Mouse (Mus musculus): ENCODE data around the gene Vps13d. TPM values are rescaled to one million over a fixed set of nuclear protein-coding genes. Genes with fewer than 3 reads are reported as not detected.

Gene Vps13d
- total and polyA plus RNA-seq, 3 experiments, result 9.4 to 9.8 (median 9.7) TPM

- Histone ChIP-seq H3K27ac (ENCODE audit: insufficient read depth, low read depth) (no peak overlapping the region), H3K36me3 (replicated peaks in 1 of 2; ENCODE audit: control insufficient read depth in 1 of 2, insufficient read depth in 1 of 2, low read length in 1 of 2) (peaks cover 27 to 82% of the 10 kb centered on the region in 2 experiments), H3K9me3 (replicated peaks; ENCODE audit: low read length) (no peaks in the 10 kb centered on the region), H3K4me1 (ENCODE audit: control insufficient read depth in 1 of 2, insufficient read depth in 2 of 2) (peaks cover 0 to under 1% of the 10 kb centered on the region in 2 experiments; a peak in 1 of 4 replicates), H3K79me2 (replicated peaks; ENCODE audit: control insufficient read depth, extremely low read depth, insufficient read depth, poor library complexity, severe bottlenecking) (no peaks in the 10 kb centered on the region), H3K4me2 (ENCODE audit: insufficient read depth, low read depth, poor library complexity, severe bottlenecking) (no peak overlapping the region), H3K4me3 (replicated peaks in 1 of 3; ENCODE audit: low read depth in 2 of 3, low read length in 2 of 3, poor library complexity in 1 of 3) (no peak overlapping the region), H3K9ac (ENCODE audit: insufficient read depth, low read depth) (no peak overlapping the region), H3K27me3 (replicated peaks) (no peaks in the 10 kb centered on the region)
- in situ Hi-C loops (cut with MboI; ENCODE audit: low pct_ligation_motif_present, low pct_unique_long_range_greater_than_20kb, low sequenced_read_pairs) (no loop called here), dilution Hi-C loops (cut with MboI; ENCODE audit: extremely low pct_ligation_motif_present, extremely low pct_unique_long_range_greater_than_20kb, low sequenced_read_pairs) (no loop called here)
- TF ChIP-seq ZC3H11A (IDR thresholded peaks at IDR 0.05; ENCODE audit: low read depth, low read length) (no peak), E2F4 (IDR thresholded peaks at IDR 0.05; ENCODE audit: insufficient replicate concordance, low read depth, low read length) (no peak), PAX5 (IDR thresholded peaks at IDR 0.05; ENCODE audit: low read length) (no peak), RAD21 (IDR thresholded peaks at IDR 0.05; ENCODE audit: low read depth, low read length) (no peak), GABPA (IDR thresholded peaks at IDR 0.05; ENCODE audit: insufficient replicate concordance, low read depth, low read length) (no peak), USF1 (IDR thresholded peaks at IDR 0.05; ENCODE audit: low read depth, low read length) (no peak), MAFK (IDR thresholded peaks at IDR 0.05; ENCODE audit: insufficient replicate concordance, low read length) (no peak), RCOR1 (conservative IDR thresholded peaks at IDR 0.05; ENCODE audit: low read depth, low read length) (no peak)
- DNase-seq (ENCODE audit: extremely low read depth), result no peak
Observed at GRCm38 (mm10) chr4:145079324-145079723, 115.5 kb downstream of the Vps13d start.

DNA sequence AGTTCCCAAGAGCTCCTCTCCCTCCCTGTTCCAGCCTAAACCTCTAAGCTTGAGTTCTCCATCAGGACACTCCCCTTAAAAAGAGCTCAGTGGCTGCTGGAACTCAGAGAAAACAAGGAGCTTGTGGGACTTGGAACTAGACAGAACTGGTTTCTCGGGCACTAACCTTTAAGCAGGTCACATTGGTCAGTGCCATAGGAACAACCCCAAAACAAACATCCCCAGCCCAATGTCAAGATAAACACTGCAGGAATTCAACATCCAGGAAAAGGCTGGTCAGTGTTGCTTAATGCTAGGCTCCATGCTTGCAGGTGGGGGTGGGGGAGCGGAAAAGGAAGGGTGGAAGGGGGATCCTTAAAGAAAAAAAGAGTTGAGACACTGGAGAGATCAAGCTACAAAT lies 120.5 kb downstream of the Vps13d start:
- no peaks in the 10 kb centered on the region; the same call in 1 of the 2 replicates for H3K79me2 ChIP-seq (replicated peaks; ENCODE audit: control insufficient read depth, extremely low read depth, insufficient read depth, poor library complexity, severe bottlenecking)
- dilution Hi-C loops (cut with MboI; ENCODE audit: extremely low pct_ligation_motif_present, extremely low pct_unique_long_range_greater_than_20kb, low sequenced_read_pairs), result no loop called here
- H3K4me3 ChIP-seq (replicated peaks in 1 of 3; ENCODE audit: low read depth in 2 of 3, low read length in 2 of 3, poor library complexity in 1 of 3), result no peak overlapping the region
- H3K27ac ChIP-seq (ENCODE audit: insufficient read depth, low read depth), result no peak overlapping the region
- in situ Hi-C loops (cut with MboI; ENCODE audit: low pct_ligation_motif_present, low pct_unique_long_range_greater_than_20kb, low sequenced_read_pairs), result no loop called here
- no peaks in the 10 kb centered on the region for H3K27me3 ChIP-seq (replicated peaks)
- H3K4me1 ChIP-seq (ENCODE audit: control insufficient read depth in 1 of 2, insufficient read depth in 2 of 2), result no peaks in the 10 kb centered on the region
- no peak overlapping the region for H3K4me2 ChIP-seq (ENCODE audit: insufficient read depth, low read depth, poor library complexity, severe bottlenecking)
- DNase-seq (ENCODE audit: extremely low read depth), result no peak
- peaks cover 37 to 74% of the 10 kb centered on the region in 2 experiments for H3K36me3 ChIP-seq (replicated peaks in 1 of 2; ENCODE audit: control insufficient read depth in 1 of 2, insufficient read depth in 1 of 2, low read length in 1 of 2)
- no peaks in the 10 kb centered on the region for H3K9me3 ChIP-seq (replicated peaks; ENCODE audit: low read length)
- H3K9ac ChIP-seq (ENCODE audit: insufficient read depth, low read depth), result no peak overlapping the region
- no peak for TF ChIP-seq TBP (conservative IDR thresholded peaks at IDR 0.05; ENCODE audit: low read depth, low read length)
- TF ChIP-seq RAD21 (IDR thresholded peaks at IDR 0.05; ENCODE audit: low read depth, low read length), result no peak
- TF ChIP-seq ZMIZ1 (IDR thresholded peaks at IDR 0.05; ENCODE audit: low read depth, low read length), result no peak
- TF ChIP-seq POLR2A (IDR thresholded peaks at IDR 0.05; ENCODE audit: low read depth, low read length), result no peak
- TF ChIP-seq IRF4 (IDR thresholded peaks at IDR 0.05; ENCODE audit: low read depth, low read length), result no peak
- TF ChIP-seq MAFK (IDR thresholded peaks at IDR 0.05; ENCODE audit: insufficient replicate concordance, low read length), result no peak
- TF ChIP-seq SIN3A (IDR thresholded peaks at IDR 0.05; ENCODE audit: low read length), result no peak
- TF ChIP-seq BHLHE40 (IDR thresholded peaks at IDR 0.05; ENCODE audit: low read depth, low read length), result no peak
- TF ChIP-seq CHD1 (IDR thresholded peaks at IDR 0.05; ENCODE audit: low read depth, low read length), result no peak
- TF ChIP-seq KAT2A (IDR thresholded peaks at IDR 0.05; ENCODE audit: insufficient replicate concordance, low read length), result no peak
- TF ChIP-seq PAX5 (IDR thresholded peaks at IDR 0.05; ENCODE audit: low read length), result no peak
- no peak for TF ChIP-seq CTCF (conservative IDR thresholded peaks at IDR 0.05 in 1 of 2, IDR thresholded peaks at IDR 0.05 in 1 of 2; ENCODE audit: low read depth in 2 of 2, low read length in 2 of 2)
- TF ChIP-seq ETS1 (conservative IDR thresholded peaks at IDR 0.05; ENCODE audit: low read depth, low read length), result no peak
- TF ChIP-seq HCFC1 (IDR thresholded peaks at IDR 0.05; ENCODE audit: low read depth, low read length), result no peak
- no peak for TF ChIP-seq RCOR1 (conservative IDR thresholded peaks at IDR 0.05; ENCODE audit: low read depth, low read length)

Data from CH12.LX (cell line).